ENCODE assay signal across 17 mouse cellular contexts in genomic region chr11:119817898-119818297, GRCm38 (mm10).
DNase-seq lines count a peak whose midpoint lies in the region; ATAC-seq and TF ChIP-seq lines count a peak whose summit lies in the region.
"Had no signal": no experiment of that assay in that cellular context is flagged by ENCODE, and none has a peak within 500 bp of the region (broad histone marks: within the 10 kb centered on the region; RNA-seq: fewer than 3 reads in every experiment).

No protein-coding gene starts in this region.

- H3K9me3 ChIP-seq in forebrain, embryonic 13.5 days (replicated peaks): no peaks in the 10 kb centered on the region
- no peaks in the 10 kb centered on the region for H3K9me3 ChIP-seq in forebrain, embryonic 11.5 days (ENCODE audit: control insufficient read depth, low read length)
- H3K9me3 ChIP-seq: embryonic facial prominence, embryonic 15.5 days; kidney, embryonic 15.5 days; neural tube, embryonic 13.5 days had no signal

- intact Hi-C loops in left cerebral cortex, postnatal 4 days (cut with DNase I): no loop called here

- no peak overlapping the region for H3K4me3 ChIP-seq in forebrain, embryonic 13.5 days
- no peak overlapping the region for H3K4me3 ChIP-seq in forebrain, embryonic 11.5 days (ENCODE audit: low read depth, low read length)
- H3K4me3 ChIP-seq: embryonic facial prominence, embryonic 15.5 days; kidney, embryonic 15.5 days; neural tube, embryonic 13.5 days had no signal

- H3K4me1 ChIP-seq in forebrain, embryonic 13.5 days: peaks cover 23% of the 10 kb centered on the region
- 0 out of 2 replicates have a peak, but pooled peaks cover 7% of the 10 kb centered on the region for H3K4me1 ChIP-seq in forebrain, embryonic 11.5 days (replicated peaks; ENCODE audit: control insufficient read depth, insufficient read depth, low read length)
- H3K4me1 ChIP-seq: embryonic facial prominence, embryonic 15.5 days; kidney, embryonic 15.5 days had no signal

- 19% methylated on average over 3 of the region's 3 CpGs for WGBS in forebrain, embryonic 13.5 days
- 43% methylated on average over 3 of the region's 3 CpGs for WGBS in forebrain, embryonic 11.5 days

- peaks cover 23% of the 10 kb centered on the region for H3K36me3 ChIP-seq in forebrain, embryonic 13.5 days (ENCODE audit: poor library complexity, severe bottlenecking)
- no peaks in the 10 kb centered on the region for H3K36me3 ChIP-seq in forebrain, embryonic 11.5 days (ENCODE audit: control insufficient read depth, insufficient read depth, low read length)

- H3K27ac ChIP-seq in forebrain, embryonic 13.5 days: peak overlapping the region; percentile 4; the same call in 1 of the 2 replicates
- H3K27ac ChIP-seq in forebrain, embryonic 11.5 days (ENCODE audit: low read depth, low read length): no peak overlapping the region
- H3K27ac ChIP-seq: embryonic facial prominence, embryonic 15.5 days; kidney, embryonic 15.5 days; neural tube, embryonic 13.5 days; stomach, postnatal 0 days had no signal

- DNase-seq in forebrain, embryonic 11.5 days (ENCODE audit: low spot score): no peak
- DNase-seq in left cerebral cortex, postnatal 4 days: peak; percentile 55
- no peak for DNase-seq in left cerebral cortex, adult 9 months (ENCODE audit: low spot score in 2 of 2)
- peak; percentile 75 for DNase-seq in brain, embryonic 14.5 days (ENCODE audit: low read depth)
- no peak for DNase-seq in frontal cortex, postnatal 25 days (ENCODE audit: low spot score in 2 of 2)
- DNase-seq in c-Kit-positive CD71-positive TER-119-positive erythroid progenitor cells, embryonic 14.5 days (ENCODE audit: low spot score): no peak
- DNase-seq: adrenal gland, postnatal 36 days; gastrocnemius, postnatal 36 days; heart, postnatal 10 days; lung, postnatal 14 days; midbrain, embryonic 14.5 days had no signal

- ATAC-seq in forebrain, embryonic 13.5 days: peak; percentile 45; the same call in 1 of the 2 replicates
- ATAC-seq in forebrain, embryonic 11.5 days (replicated peaks; ENCODE audit: low FRiP score): no peak
- peak; percentile 57 for ATAC-seq in megakaryocyte-erythroid progenitor cell, adult 5-6 weeks (replicated peaks; ENCODE audit: low FRiP score, low TSS enrichment, poor library complexity, severe bottlenecking)

- no peak for TF ChIP-seq CTCF in brain, embryonic 14.5 days (IDR thresholded peaks at IDR 0.05; ENCODE audit: borderline replicate concordance, extremely low read depth, insufficient read depth, insufficient read length)

- no peaks in the 10 kb centered on the region for H3K27me3 ChIP-seq in forebrain, embryonic 13.5 days
- H3K27me3 ChIP-seq in forebrain, embryonic 11.5 days (ENCODE audit: control insufficient read depth, insufficient read depth, low read length): no peaks in the 10 kb centered on the region
- H3K27me3 ChIP-seq: embryonic facial prominence, embryonic 15.5 days; kidney, embryonic 15.5 days; neural tube, embryonic 13.5 days had no signal

- no peak overlapping the region for H3K4me2 ChIP-seq in forebrain, embryonic 13.5 days
- H3K4me2 ChIP-seq in forebrain, embryonic 11.5 days (ENCODE audit: low read depth, low read length, severe bottlenecking): no peak overlapping the region
- H3K4me2 ChIP-seq: embryonic facial prominence, embryonic 15.5 days; kidney, embryonic 15.5 days; neural tube, embryonic 13.5 days had no signal

- no peak for TF ChIP-seq POLR2A in brain, embryonic 14.5 days (IDR thresholded peaks at IDR 0.05; ENCODE audit: borderline replicate concordance, extremely low read depth, insufficient read depth, insufficient read length, poor library complexity, severe bottlenecking)

- H3K9ac ChIP-seq in forebrain, embryonic 13.5 days: no peak overlapping the region
- no peak overlapping the region for H3K9ac ChIP-seq in forebrain, embryonic 11.5 days (ENCODE audit: low read length)
- H3K9ac ChIP-seq: embryonic facial prominence, embryonic 15.5 days; kidney, embryonic 15.5 days; neural tube, embryonic 13.5 days had no signal

Comparison
In these comparisons a context has a peak if more than half of its experiments do, and no peak if none do; other contexts are left out.
1. DNase-seq: peak in left cerebral cortex, postnatal 4 days (single experiment) and brain, embryonic 14.5 days (single experiment); none in forebrain, embryonic 11.5 days (single experiment), left cerebral cortex, adult 9 months (0 of 2), frontal cortex, postnatal 25 days (0 of 2) and c-Kit-positive CD71-positive TER-119-positive erythroid progenitor cells, embryonic 14.5 days (single experiment).